Mouse (Mus musculus) cerebellum, adult 18-20 months (tissue): ENCODE measurements at regions not wholly inside any gene's neighbourhood (a gene's known extent, or its start where the extent isn't known, plus 50 kb on each side); places are given as distances from the start of the nearest gene placed in this dataset.
A peak's percentile ranks its signal among the peaks of the same experiment; 100 is the strongest.

ENCODE experiments used
- DNase-seq, 2 experiments: peaks; one replicate each; pipeline ENCODE4 v3.0.0; 2021

- no peak for DNase-seq
Measured at GRCm38 (mm10) chr8:86147586-86147985, 306.8 kb downstream of the Phkb start.

- peak; percentile 92 to 95 for DNase-seq
Measured at GRCm38 (mm10) chr8:86125244-86125643, 284.5 kb downstream of the Phkb start.

- DNase-seq = peak; percentile 28 to 39
Measured at GRCm38 (mm10) chr8:86124655-86125054, 283.9 kb downstream of the Phkb start.
